Mouse (Mus musculus): ENCODE results near the gene Cnpy2. TPM values are rescaled to one million over a fixed set of nuclear protein-coding genes. Genes with fewer than 3 reads are reported as not detected.

Gene Cnpy2
- total RNA-seq, 4 experiments from 2014 or later = 54.6 to 73.4 (median 61.2) TPM

GRCm38 (mm10) chr10:128367899-128368401 lies 45.7 kb downstream of the Cnpy2 start:
- peak; percentile 75 for DNase-seq (ENCODE audit: low spot score)

DNA sequence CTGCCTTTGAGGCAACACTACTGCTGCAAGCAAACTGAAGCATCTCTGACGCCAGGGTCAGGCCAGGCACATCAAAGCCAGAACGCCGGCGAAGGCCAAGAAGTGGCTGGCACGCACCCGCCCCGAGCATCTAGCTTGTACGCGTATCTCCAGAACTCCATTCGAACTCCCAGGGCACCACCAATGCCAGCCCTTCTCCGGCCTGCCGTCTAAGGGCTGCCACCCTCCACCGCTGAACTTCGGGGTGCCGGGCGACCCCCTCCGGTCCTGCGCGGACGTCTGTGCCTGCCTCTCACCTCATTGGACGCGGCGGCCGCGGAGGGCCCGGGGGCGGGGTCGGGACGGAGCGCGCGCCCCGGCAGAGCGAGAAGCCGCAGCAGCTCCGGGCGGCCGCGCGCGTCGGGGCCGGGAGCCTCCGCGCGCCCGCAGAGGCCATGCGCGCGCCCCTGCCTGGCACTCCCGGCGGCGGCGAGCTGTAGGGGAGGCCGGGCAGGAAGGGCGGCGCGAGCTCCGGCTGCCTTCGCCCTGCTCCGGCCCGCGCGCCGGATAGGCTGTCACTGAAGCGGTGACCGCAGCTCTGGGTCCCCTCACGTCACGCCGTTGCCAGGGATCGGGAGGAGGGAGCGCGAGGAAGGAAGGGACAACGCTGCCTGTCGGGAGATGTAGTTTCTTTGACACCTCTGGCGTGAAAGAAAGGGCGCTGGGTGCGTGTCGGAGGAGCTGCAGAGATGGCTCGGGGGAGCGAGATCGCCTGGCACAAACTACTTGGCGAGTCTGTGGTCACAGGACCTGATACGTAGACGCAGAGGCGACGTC lies 46.4 kb downstream of the Cnpy2 start, which contains the start of gene Coq10a:
TSS of gene Coq10a (minus strand) at position 596 of the 816 bp plus-strand sequence.
- DNase-seq (ENCODE audit: low spot score) = peak; percentile 93

DNA sequence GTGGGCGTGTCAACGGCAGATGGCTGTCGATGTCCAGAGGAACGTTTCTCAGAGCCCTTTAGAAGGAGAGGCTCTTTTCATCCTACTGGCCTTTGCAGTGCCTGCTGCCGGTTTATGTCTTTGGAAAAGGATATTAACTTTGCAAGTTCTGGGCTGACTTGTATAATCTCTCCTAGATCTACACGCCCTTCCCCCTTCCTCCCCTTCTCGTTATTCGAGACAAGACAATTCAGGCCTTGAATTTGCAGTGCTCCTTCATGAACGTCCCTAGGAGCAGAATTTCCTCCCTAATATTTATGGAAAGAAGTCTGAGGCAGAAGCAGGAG lies 46.9 kb downstream of the Cnpy2 start:
- no peak for DNase-seq (ENCODE audit: low spot score)

DNA sequence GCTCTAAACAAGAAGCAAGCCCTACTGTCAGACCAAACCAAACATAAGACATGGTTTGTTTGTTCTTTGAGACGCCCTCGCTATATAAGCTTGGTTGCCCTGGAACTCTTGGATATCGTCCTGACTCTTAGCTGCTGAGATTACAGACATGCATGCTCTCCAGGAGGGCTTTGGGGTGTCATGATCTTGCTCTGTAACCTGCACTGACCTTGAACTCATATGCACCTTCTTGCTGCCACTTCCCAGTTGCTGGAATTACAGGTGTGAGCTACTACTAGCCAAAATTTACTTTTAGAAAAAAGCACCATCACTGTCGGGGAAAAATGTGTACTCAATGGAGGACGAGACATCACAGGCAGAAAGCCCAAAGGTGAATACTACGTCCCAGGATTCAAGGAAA lies 47.3 kb downstream of the Cnpy2 start:
- DNase-seq (ENCODE audit: low spot score) = no peak

GRCm38 (mm10) chr10:128370021-128370420 lies 47.8 kb downstream of the Cnpy2 start:
- no peak for DNase-seq (ENCODE audit: low spot score)

- no peak for DNase-seq (ENCODE audit: low spot score)
These were observed 48.3 kb downstream of the Cnpy2 start for GRCm38 (mm10) chr10:128370601-128371000.

DNA sequence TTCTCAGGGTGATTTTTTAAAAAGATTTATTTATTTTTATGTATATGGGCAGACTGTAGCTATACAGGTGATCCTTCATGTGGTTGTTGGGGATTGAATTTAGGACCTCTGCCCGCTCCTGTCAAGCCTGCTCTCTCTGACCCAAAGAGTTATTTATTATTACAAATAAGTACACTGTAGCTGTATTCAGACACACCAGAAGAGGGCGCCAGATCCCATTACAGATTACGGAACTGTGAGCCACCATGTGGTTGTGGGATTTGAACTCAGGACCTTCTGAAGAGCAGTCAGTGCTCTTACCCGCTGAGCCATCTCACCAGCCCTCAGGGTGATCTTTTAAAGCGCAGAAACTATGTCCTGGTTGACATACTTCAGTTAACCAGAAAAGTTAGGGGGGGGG lies 49.9 kb downstream of the Cnpy2 start:
- no peak for DNase-seq (ENCODE audit: low spot score)

DNA sequence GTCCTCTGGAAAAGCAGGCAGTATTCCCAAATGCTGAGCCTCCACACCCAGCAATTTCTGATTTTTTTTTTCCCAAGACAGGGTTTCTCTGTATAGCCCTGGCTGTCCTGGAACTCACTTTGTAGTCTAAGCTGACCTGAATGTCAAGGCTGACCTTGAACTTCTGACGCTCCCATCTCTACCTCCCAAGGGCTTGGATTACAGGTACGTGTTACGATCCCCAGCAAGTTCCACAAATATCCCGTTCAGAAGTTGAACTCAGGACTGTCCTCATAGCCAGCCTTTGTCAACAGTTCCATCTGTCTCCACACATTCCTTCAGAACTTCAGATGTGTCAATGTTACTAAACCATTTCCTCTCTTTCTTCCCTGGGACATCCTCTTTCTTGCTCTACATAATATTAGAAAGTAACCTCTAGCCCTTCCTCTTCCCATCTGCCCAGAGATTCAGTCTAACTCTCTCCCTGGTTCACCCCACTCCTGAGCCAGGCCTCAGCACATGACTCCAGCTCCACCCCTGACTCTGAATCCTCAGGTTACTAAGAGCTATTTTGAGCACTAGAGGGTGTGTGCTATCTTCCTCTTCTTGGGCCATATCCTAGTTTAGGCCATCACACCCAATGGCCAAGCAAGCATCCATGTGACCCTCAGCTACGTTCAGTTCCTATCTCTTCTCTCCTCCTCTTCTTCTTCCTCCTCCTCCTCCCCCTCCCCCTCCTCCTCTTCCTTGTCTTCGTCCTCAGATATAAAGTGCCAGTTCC lies 50.9 kb downstream of the Cnpy2 start:
- DNase-seq (ENCODE audit: low spot score) = peak; percentile 69

DNA sequence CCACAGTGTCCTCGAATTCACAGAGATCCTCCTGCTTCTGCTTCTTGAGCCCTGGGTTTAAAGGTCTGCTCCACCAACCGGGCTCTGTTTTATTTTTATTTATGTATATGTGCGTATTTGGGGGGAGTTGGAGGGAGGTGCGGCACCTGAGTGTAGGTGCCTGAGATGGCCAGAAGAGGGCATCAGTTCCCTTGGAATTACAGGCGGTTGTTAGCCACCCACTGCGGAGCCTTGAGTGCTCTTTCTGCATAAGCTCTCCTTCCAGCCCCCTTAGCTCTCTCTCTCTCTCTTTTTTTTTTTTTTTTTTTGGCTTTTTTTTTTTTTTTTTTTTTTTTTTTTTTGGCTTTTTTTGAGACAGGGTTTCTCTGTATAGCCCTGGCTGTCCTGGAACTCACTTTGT lies 52.1 kb downstream of the Cnpy2 start:
- DNase-seq (ENCODE audit: low spot score) = no peak

DNA sequence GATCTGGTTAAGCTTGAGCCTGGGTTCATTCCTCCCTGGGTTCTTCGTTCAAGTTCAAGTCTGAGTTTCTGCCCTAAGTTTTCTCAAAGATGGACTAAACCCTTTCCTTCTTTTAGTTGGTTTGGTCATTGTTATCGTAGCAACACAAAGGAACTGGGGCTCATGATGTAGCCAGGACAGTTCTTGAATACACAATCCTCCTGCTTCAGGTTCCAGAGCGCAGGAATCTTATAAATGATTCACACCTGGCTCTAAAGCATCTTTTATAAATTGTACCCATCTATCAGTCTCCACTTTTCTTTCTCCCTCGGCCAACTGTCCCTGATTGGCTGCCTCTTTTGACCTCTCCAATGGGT lies 53.8 kb downstream of the Cnpy2 start:
- DNase-seq (ENCODE audit: low spot score) = no peak

- peak; percentile 68 for DNase-seq (ENCODE audit: low spot score)
These were observed 54.4 kb downstream of the Cnpy2 start, which contains the start of gene Ankrd52 for GRCm38 (mm10) chr10:128376455-128377211. TSS of gene Ankrd52 (plus strand) at chr10:128377115.

Other genes starting within 250 kb of the Cnpy2 start
- 1,000 to 10,000 TPM; 7,887 to 9,725 (median 8,934) TPM for gene Atp5b, start 239.2 kb upstream of the Cnpy2 start, total RNA-seq (2022)
- 10 to 100 TPM; 21.3 to 22.8 (median 22.1) TPM for gene Baz2a, start 230.9 kb upstream of the Cnpy2 start, total RNA-seq (2022)
- gene Rbms2, start 142.2 kb upstream of the Cnpy2 start, total RNA-seq (2022) = 100 to 1,000 TPM in 3 of 4 experiments, 10 to 100 TPM in 1; 90.8 to 107 (median 104) TPM
- under 1 TPM; 0.38 to 0.60 (median 0.47) TPM for gene Gls2, start 128.0 kb upstream of the Cnpy2 start, total RNA-seq (2022)
- 10 to 100 TPM; 35.8 to 38.4 (median 37.6) TPM for gene Spryd4, start 110.7 kb upstream of the Cnpy2 start, total RNA-seq (2022)
- gene Mip, start 96.6 kb upstream of the Cnpy2 start, total RNA-seq (2022) = not detected
- 1 to 10 TPM; 6.0 to 8.5 (median 7.7) TPM for gene Timeless, start 90.4 kb upstream of the Cnpy2 start, total RNA-seq (2022)
- gene Apon, start 68.4 kb upstream of the Cnpy2 start, total RNA-seq (2022) = not detected
- not detected for gene Apof, start 53.8 kb upstream of the Cnpy2 start, total RNA-seq (2022)
- gene Stat2, start 51.9 kb upstream of the Cnpy2 start, total RNA-seq (2022) = 1 to 10 TPM; 7.1 to 9.5 (median 8.6) TPM
- under 1 TPM in 1 of 4 experiments, not detected in 3; 0.38 TPM for gene Il23a, start 23.7 kb upstream of the Cnpy2 start, total RNA-seq (2022)
- gene Pan2, start 19.1 kb upstream of the Cnpy2 start, total RNA-seq (2022) = 1 to 10 TPM; 6.1 to 7.1 (median 6.5) TPM
- 1,000 to 10,000 TPM in 3 of 4 experiments, 100 to 1,000 TPM in 1; 991 to 1,066 (median 1,045) TPM for gene Cs, start 15.3 kb downstream of the Cnpy2 start, total RNA-seq (2022)
- 100 to 1,000 TPM; 365 to 443 (median 423) TPM for gene Coq10a, start 46.5 kb downstream of the Cnpy2 start, total RNA-seq (2022)
- gene Ankrd52, start 54.7 kb downstream of the Cnpy2 start, total RNA-seq (2022) = 10 to 100 TPM; 39.8 to 45.9 (median 44.0) TPM
- not detected for gene Slc39a5, start 78.8 kb downstream of the Cnpy2 start, total RNA-seq (2022)
- gene Nabp2, start 89.0 kb downstream of the Cnpy2 start, total RNA-seq (2022) = 10 to 100 TPM; 44.8 to 50.8 (median 45.2) TPM
- 10 to 100 TPM; 16.2 to 17.6 (median 16.7) TPM for gene Rnf41, start 89.2 kb downstream of the Cnpy2 start, total RNA-seq (2022)
- gene Smarcc2, start 136.8 kb downstream of the Cnpy2 start, total RNA-seq (2022) = 10 to 100 TPM; 76.2 to 83.2 (median 79.1) TPM
- 100 to 1,000 TPM; 202 to 251 (median 236) TPM for gene Myl6, start 171.7 kb downstream of the Cnpy2 start, total RNA-seq (2022)
- gene Myl6b, start 176.2 kb downstream of the Cnpy2 start, total RNA-seq (2022) = 1 to 10 TPM; 3.2 to 4.1 (median 3.4) TPM
- gene Esyt1, start 203.4 kb downstream of the Cnpy2 start, total RNA-seq (2022) = 10 to 100 TPM; 16.5 to 17.5 (median 17.1) TPM
- gene Zc3h10, start 225.3 kb downstream of the Cnpy2 start, total RNA-seq (2022) = 1 to 10 TPM; 5.7 to 9.9 (median 6.8) TPM
- 1,000 to 10,000 TPM; 1,313 to 1,574 (median 1,476) TPM for gene Rpl41, start 226.8 kb downstream of the Cnpy2 start, total RNA-seq (2022)
- 10 to 100 TPM; 35.0 to 47.9 (median 39.4) TPM for gene Pa2g4, start 243.5 kb downstream of the Cnpy2 start, total RNA-seq (2022)

Data from heart, adult 8-10 months (tissue).